Mouse (Mus musculus): ENCODE data around the gene Vps9d1. TPM values are rescaled to one million over a fixed set of nuclear protein-coding genes. Genes with fewer than 3 reads are reported as not detected.
"Not testable (repeated sequence)": the region's sequence is repeated elsewhere in the genome, so short reads cannot be mapped to it uniquely, and the experiment has no call there.

The Vps9d1 gene
- total RNA-seq (2021) = 10 to 100 TPM; 53.3 to 63.0 TPM
- long read RNA-seq, experiment 1, transcript Vps9d1-203 (15 exons, 2,952 nt) = major isoform, 21 of 52 reads
- long read RNA-seq, experiment 1, partial matches to known transcripts = 12 of 52 reads
- long read RNA-seq, experiment 1, other reads (novel, unspliced or antisense) = 17 of 52 reads
- long read RNA-seq, experiment 2, transcript Vps9d1-203 (15 exons, 2,952 nt) = major isoform, 17 of 58 reads
- long read RNA-seq, experiment 2, partial matches to known transcripts = 9 of 58 reads
- long read RNA-seq, experiment 2, other reads (novel, unspliced or antisense) = 31 of 58 reads

- no peak; the same call in 1 of the 2 replicates for TF ChIP-seq CTCF (IDR thresholded peaks at IDR 0.05)
- H3K4me3 ChIP-seq = peak within 1 kb of the TSS; percentile 99
- peak; percentile 85 to 88 for DNase-seq (ENCODE audit: extremely low spot score in 1 of 2, low spot score in 2 of 2)
- intact Hi-C loops (cut with DNase I) = loop anchor here (1.0 to 10.0 kb wide), 2 partner anchors 19 to 111 kb away; no protein-coding TSS in a partner anchor
- H3K27ac ChIP-seq = peak within 1 kb of the TSS; percentile 98
Observed at GRCm38 (mm10) chr8:123254099-123254885, at the start of gene Vps9d1, which contains the start of gene Zfp276. Gene Vps9d1, minus strand, starts transcription at chr8:123254348. Gene Zfp276, plus strand, starts transcription at chr8:123254195.

GRCm38 (mm10) chr8:123298301-123298700, 44.2 kb upstream of the Vps9d1 start:
- H3K4me3 ChIP-seq = no peak overlapping the region
- no peak for DNase-seq (ENCODE audit: extremely low spot score in 1 of 2, low spot score in 2 of 2)
- no peak for TF ChIP-seq CTCF (IDR thresholded peaks at IDR 0.05)
- intact Hi-C loops (cut with DNase I) = no loop called here
- H3K27ac ChIP-seq = no peak overlapping the region

GRCm38 (mm10) chr8:123292785-123293184, 38.6 kb upstream of the Vps9d1 start:
- intact Hi-C loops (cut with DNase I) = no loop called here
- Histone ChIP-seq H3K4me3 (no peak overlapping the region), H3K27ac (no peak overlapping the region)
- TF ChIP-seq CTCF (IDR thresholded peaks at IDR 0.05) = no peak
- no peak for DNase-seq (ENCODE audit: extremely low spot score in 1 of 2, low spot score in 2 of 2)

GRCm38 (mm10) chr8:123292281-123292680, 38.1 kb upstream of the Vps9d1 start:
- no peak overlapping the region for H3K27ac ChIP-seq
- DNase-seq (ENCODE audit: extremely low spot score in 1 of 2, low spot score in 2 of 2) = no peak
- no peak overlapping the region for H3K4me3 ChIP-seq
- intact Hi-C loops (cut with DNase I) = no loop called here
- no peak for TF ChIP-seq CTCF (IDR thresholded peaks at IDR 0.05)

GRCm38 (mm10) chr8:123291716-123292115, 37.6 kb upstream of the Vps9d1 start:
- no peak for DNase-seq (ENCODE audit: extremely low spot score in 1 of 2, low spot score in 2 of 2)
- H3K27ac ChIP-seq = no peak overlapping the region
- intact Hi-C loops (cut with DNase I) = no loop called here
- TF ChIP-seq CTCF (IDR thresholded peaks at IDR 0.05) = no peak
- H3K4me3 ChIP-seq = no peak overlapping the region

- no peak for TF ChIP-seq CTCF (IDR thresholded peaks at IDR 0.05)
- Histone ChIP-seq H3K4me3 (no peak overlapping the region), H3K27ac (no peak overlapping the region)
- intact Hi-C loops (cut with DNase I) = no loop called here
- no peak for DNase-seq (ENCODE audit: extremely low spot score in 1 of 2, low spot score in 2 of 2)
Observed at GRCm38 (mm10) chr8:123290679-123291078, 36.5 kb upstream of the Vps9d1 start.

- H3K27ac ChIP-seq = no peak overlapping the region
- no peak for DNase-seq (ENCODE audit: extremely low spot score in 1 of 2, low spot score in 2 of 2)
- TF ChIP-seq CTCF (IDR thresholded peaks at IDR 0.05) = peak; percentile 45
- H3K4me3 ChIP-seq = no peak overlapping the region
- intact Hi-C loops (cut with DNase I) = no loop called here
Observed at GRCm38 (mm10) chr8:123290166-123290565, 36.0 kb upstream of the Vps9d1 start.

GRCm38 (mm10) chr8:123287362-123287761, 33.2 kb upstream of the Vps9d1 start:
- no peak for TF ChIP-seq CTCF (IDR thresholded peaks at IDR 0.05)
- intact Hi-C loops (cut with DNase I) = no loop called here
- no peak overlapping the region for H3K4me3 ChIP-seq
- H3K27ac ChIP-seq = no peak overlapping the region
- DNase-seq (ENCODE audit: extremely low spot score in 1 of 2, low spot score in 2 of 2) = no peak

GRCm38 (mm10) chr8:123284493-123284892, 30.3 kb upstream of the Vps9d1 start:
- intact Hi-C loops (cut with DNase I) = no loop called here
- DNase-seq (ENCODE audit: extremely low spot score in 1 of 2, low spot score in 2 of 2) = no peak
- no peak overlapping the region for H3K4me3 ChIP-seq
- no peak for TF ChIP-seq CTCF (IDR thresholded peaks at IDR 0.05)
- no peak overlapping the region for H3K27ac ChIP-seq

- DNase-seq (ENCODE audit: extremely low spot score in 1 of 2, low spot score in 2 of 2) = no peak
- TF ChIP-seq CTCF (IDR thresholded peaks at IDR 0.05) = no peak
- Histone ChIP-seq H3K27ac (no peak overlapping the region), H3K4me3 (no peak overlapping the region)
- intact Hi-C loops (cut with DNase I) = no loop called here
Observed at GRCm38 (mm10) chr8:123283991-123284390, 29.8 kb upstream of the Vps9d1 start.

- H3K4me3 ChIP-seq; H3K27ac ChIP-seq; intact Hi-C loops (cut with DNase I); DNase-seq (ENCODE audit: extremely low spot score in 1 of 2, low spot score in 2 of 2): not testable (repeated sequence)
Observed at GRCm38 (mm10) chr8:123282994-123283393, 28.8 kb upstream of the Vps9d1 start.

GRCm38 (mm10) chr8:123280302-123281094, 26.4 kb upstream of the Vps9d1 start:
- TF ChIP-seq CTCF (IDR thresholded peaks at IDR 0.05) = no peak
- no peak for DNase-seq (ENCODE audit: extremely low spot score in 1 of 2, low spot score in 2 of 2)
- Histone ChIP-seq H3K4me3 (no peak overlapping the region), H3K27ac (no peak overlapping the region)
- intact Hi-C loops (cut with DNase I) = no loop called here
